Mouse (Mus musculus) liver, adult 2 months (tissue): ENCODE measurements at regions not wholly inside any gene's neighbourhood (a gene's known extent, or its start where the extent isn't known, plus 50 kb on each side); places are given as distances from the start of the nearest gene placed in this dataset.

ENCODE experiments used
- DNase-seq: peaks from one replicate; pipeline ENCODE4 v3.0.0-alpha.2; 2011; ENCODE audit warnings: low read depth, low spot score; ENCODE audit errors: extremely low read depth
- H3K27ac ChIP-seq: fragments of 200-500 bp; replicated peaks from 2 replicates; pipeline ENCODE4 v1.5.1; 2012; ENCODE audit warnings: low read depth, mild to moderate bottlenecking, control low read depth, inconsistent platforms, low read length; ENCODE audit not compliant: insufficient read depth
- H3K27me3 ChIP-seq: fragments of 200-500 bp; 2 replicates; pipeline ENCODE4 v1.6.1; 2012; ENCODE audit warnings: mild to moderate bottlenecking, moderate library complexity, low read length, inconsistent platforms; ENCODE audit not compliant: control insufficient read depth, insufficient read depth
- H3K36me3 ChIP-seq: fragments of 200-500 bp; 2 replicates; pipeline ENCODE4 v1.6.1; 2012; ENCODE audit warnings: low read length, inconsistent platforms; ENCODE audit not compliant: control insufficient read depth, insufficient read depth
- H3K4me1 ChIP-seq: fragments of 200-500 bp; 2 replicates; pipeline ENCODE4 v1.6.1; 2011; ENCODE audit warnings: low read length; ENCODE audit not compliant: control insufficient read depth, insufficient read depth
- H3K4me3 ChIP-seq: fragments of 200-500 bp; 2 replicates; pipeline ENCODE4 v1.5.1; 2011; ENCODE audit warnings: low read depth, mild to moderate bottlenecking, control low read depth, low read length, moderate library complexity; ENCODE audit not compliant: insufficient read depth
- H3K79me2 ChIP-seq: fragments of 200-500 bp; 2 replicates; pipeline ENCODE4 v1.6.1; 2012; ENCODE audit warnings: inconsistent platforms, mild to moderate bottlenecking, low read length, moderate library complexity; ENCODE audit not compliant: control insufficient read depth, insufficient read depth
- H3K9ac ChIP-seq: fragments of 200-500 bp; 2 replicates; pipeline ENCODE4 v1.6.1; 2012; ENCODE audit warnings: low read depth, mild to moderate bottlenecking, control low read depth, inconsistent platforms, low read length
- CTCF ChIP-seq: fragments of 200-500 bp; IDR thresholded peaks from 2 replicates; pipeline ENCODE4 v1.5.1; 2011; ENCODE audit warnings: low read depth, low read length, control low read depth
- POLR2A ChIP-seq: fragments of 200-500 bp; IDR thresholded peaks from 2 replicates; pipeline ENCODE4 v1.6.1; 2011; ENCODE audit warnings: low read length, control low read depth; ENCODE audit not compliant: insufficient read depth; ENCODE audit errors: extremely low read depth
- WGBS: fragments of 180-500 bp; shearing (Covaris S2); methylation state at CpG from one replicate; pipeline ENCODE4 v1.1.7; 2018; 5-methylcytosine and 5-hydroxymethylcytosine counted together

DNA sequence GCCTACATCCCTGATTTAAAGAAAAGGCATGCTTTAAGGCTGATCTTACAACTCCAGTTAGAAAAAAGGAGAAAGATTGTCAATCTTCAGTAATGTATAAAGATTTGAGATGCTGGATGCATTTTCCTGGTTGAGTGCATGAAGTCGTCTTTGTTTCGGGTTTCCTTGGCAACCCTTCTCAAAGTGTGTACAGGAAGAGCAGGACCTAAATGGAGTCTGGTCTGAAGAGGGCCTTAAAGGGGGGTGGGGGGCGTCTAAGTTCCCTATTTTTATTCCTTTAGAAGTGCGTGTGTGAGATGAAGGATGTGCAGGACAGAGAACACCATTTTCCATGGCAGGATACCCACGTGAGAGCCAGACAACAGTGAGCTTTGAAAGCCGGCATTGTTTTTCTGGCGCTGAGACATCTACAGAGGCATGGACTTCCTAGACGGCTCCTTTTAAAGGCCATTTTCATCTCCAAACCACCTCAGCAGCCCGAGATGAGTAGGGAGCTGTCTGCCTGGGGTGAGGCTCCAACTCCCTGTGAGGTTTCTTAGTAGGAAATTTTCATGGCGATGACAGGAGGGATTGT is 319.2 kb upstream of the G2e3 start:
- Histone ChIP-seq H3K79me2 (no peaks in the 10 kb centered on the region), H3K27me3 (no peaks in the 10 kb centered on the region), H3K36me3 (no peaks in the 10 kb centered on the region), H3K27ac (no peak overlapping the region), H3K9ac (no peak overlapping the region), H3K4me1 (no peaks in the 10 kb centered on the region), H3K4me3 (no peak overlapping the region)
- TF ChIP-seq POLR2A (no peak), CTCF (no peak)
- DNase-seq, result no peak
- 60% methylated on average over 10 of the region's 10 CpGs for WGBS

DNA sequence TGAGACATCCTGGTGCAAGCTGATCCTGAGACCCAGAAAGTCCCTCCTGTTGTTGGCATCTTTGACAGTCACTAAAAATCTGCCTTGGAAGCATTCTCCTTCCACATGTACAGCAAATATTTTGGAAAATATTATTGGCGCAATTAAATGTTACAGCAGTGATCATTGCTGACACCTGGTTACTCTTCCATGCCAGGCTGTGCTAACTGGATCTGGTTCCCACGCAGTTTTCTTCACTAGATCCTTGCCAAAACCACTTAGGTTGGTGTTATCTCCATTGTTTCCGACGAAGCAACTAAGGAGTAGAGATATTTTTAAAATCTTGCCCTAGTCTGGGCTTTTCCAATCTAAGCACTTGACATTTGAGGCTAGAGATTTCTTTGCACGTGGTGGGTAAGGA is 321.8 kb upstream of the G2e3 start:
- 77% methylated on average over 5 of the region's 5 CpGs for WGBS
- no peaks in the 10 kb centered on the region for H3K4me1 ChIP-seq
- DNase-seq, result no peak
- no peaks in the 10 kb centered on the region for H3K27me3 ChIP-seq
- no peak overlapping the region for H3K27ac ChIP-seq
- no peaks in the 10 kb centered on the region for H3K36me3 ChIP-seq
- no peak overlapping the region for H3K4me3 ChIP-seq
- TF ChIP-seq POLR2A (no peak), CTCF (no peak)
- no peaks in the 10 kb centered on the region for H3K79me2 ChIP-seq
- H3K9ac ChIP-seq, result no peak overlapping the region

DNA sequence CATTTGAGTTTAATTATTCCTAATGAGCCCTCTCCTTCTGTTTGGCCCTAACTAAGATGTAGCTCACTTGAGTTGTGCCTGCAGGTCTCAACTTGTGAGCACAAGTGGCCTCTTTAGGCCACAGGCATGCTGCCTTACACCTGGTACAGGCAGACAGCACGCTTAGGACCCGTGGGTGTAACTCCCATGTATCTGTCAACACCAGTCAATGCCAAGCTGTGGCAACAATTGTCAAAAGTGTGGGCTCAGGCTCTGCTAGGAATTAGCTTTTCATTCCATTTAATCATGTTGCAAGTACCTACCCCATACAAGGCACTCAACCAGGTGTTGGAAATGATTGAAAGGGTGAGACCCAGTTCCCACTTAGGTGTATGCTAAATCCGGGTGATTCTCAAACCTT is 322.3 kb upstream of the G2e3 start:
- H3K36me3 ChIP-seq, result no peaks in the 10 kb centered on the region
- H3K79me2 ChIP-seq, result no peaks in the 10 kb centered on the region
- H3K4me1 ChIP-seq, result no peaks in the 10 kb centered on the region
- H3K27me3 ChIP-seq, result no peaks in the 10 kb centered on the region
- 61% methylated on average over 3 of the region's 3 CpGs for WGBS
- DNase-seq, result no peak
- H3K4me3 ChIP-seq, result no peak overlapping the region
- TF ChIP-seq POLR2A, result no peak
- H3K27ac ChIP-seq, result no peak overlapping the region
- H3K9ac ChIP-seq, result no peak overlapping the region

DNA sequence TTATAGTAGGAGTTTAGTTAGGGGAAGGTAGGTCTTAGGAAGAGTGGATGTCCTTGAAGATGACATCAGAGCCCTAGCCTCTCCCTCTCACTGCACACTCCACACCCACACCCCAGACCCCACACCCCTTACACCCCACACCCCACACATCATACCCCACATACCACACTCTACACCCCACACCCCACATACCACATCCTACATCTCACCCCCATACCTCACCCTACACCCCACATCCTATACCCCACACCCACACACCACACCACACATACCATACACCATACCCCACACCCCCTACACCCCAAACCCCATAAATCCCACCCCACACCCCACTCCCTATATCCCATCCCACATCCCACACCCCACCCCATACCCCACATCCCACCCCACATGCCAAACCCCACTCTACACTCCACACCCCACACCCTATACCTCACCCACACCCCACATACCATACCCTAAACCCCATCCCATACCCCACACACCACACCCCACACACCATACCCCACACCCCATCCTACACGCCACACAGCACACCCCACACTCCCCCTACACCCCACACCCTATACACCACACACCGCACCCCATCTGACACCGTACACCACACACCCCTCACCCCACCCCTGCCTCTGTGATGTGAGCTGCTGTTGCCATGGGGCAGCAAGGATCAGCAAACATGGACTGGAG is 323.7 kb upstream of the G2e3 start:
- TF ChIP-seq POLR2A (no peak), CTCF (no peak)
- Histone ChIP-seq H3K36me3 (no peaks in the 10 kb centered on the region), H3K27ac (no peak overlapping the region), H3K4me1 (no peaks in the 10 kb centered on the region), H3K9ac (no peak overlapping the region), H3K27me3 (no peaks in the 10 kb centered on the region), H3K4me3 (no peak overlapping the region), H3K79me2 (no peaks in the 10 kb centered on the region)
- 90% methylated on average over 3 of the region's 3 CpGs for WGBS
- DNase-seq, result no peak

DNA sequence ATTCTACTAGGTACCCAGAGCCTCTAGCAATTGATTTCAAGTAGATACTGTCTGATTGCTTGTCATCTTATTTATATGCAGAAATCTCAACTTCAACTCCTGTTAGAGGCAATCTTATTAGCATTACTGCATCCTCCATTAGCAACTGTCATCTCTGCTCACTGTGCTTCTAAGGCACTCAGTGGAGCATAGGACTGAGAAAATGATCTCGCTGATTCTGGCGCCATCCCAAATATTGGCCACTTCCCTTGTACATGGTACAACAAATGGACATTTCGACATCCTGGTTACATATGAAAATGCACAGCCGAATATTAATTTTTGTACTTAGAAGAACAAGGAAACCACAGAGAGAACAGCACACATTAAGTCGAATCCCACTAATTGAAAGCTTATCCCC is 329.7 kb upstream of the G2e3 start:
- no peaks in the 10 kb centered on the region for H3K79me2 ChIP-seq
- no peaks in the 10 kb centered on the region for H3K36me3 ChIP-seq
- DNase-seq, result no peak
- WGBS, result 87% methylated on average over 5 of the region's 5 CpGs
- H3K4me3 ChIP-seq, result no peak overlapping the region
- no peaks in the 10 kb centered on the region for H3K4me1 ChIP-seq
- TF ChIP-seq POLR2A (no peak), CTCF (no peak)
- no peaks in the 10 kb centered on the region for H3K27me3 ChIP-seq
- no peak overlapping the region for H3K9ac ChIP-seq
- H3K27ac ChIP-seq, result no peak overlapping the region

DNA sequence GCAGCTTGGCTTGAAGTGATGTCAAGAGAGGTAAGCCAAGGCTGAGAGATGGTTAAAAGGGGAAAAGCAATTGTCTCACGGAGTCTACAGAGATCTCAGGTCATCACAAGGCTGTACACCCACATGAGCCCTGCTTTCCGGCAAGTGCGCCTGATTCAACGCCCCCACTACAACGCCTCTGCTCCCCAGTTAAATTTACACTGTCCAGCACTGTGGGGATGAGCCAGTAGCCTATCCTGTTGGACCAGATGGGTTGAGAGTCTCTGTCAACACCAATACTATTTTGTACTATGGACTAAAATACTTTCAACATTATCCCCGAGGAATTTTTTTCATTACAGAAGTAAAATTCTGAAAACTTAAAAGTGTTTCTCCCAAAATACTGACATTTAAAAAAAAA is 331.8 kb upstream of the G2e3 start:
- TF ChIP-seq POLR2A (no peak), CTCF (no peak)
- Histone ChIP-seq H3K27me3 (no peaks in the 10 kb centered on the region), H3K27ac (no peak overlapping the region), H3K36me3 (no peaks in the 10 kb centered on the region), H3K9ac (no peak overlapping the region), H3K4me3 (no peak overlapping the region), H3K4me1 (no peaks in the 10 kb centered on the region), H3K79me2 (no peaks in the 10 kb centered on the region)
- DNase-seq, result no peak
- WGBS, result 85% methylated on average over 6 of the region's 6 CpGs
